Mouse (Mus musculus) forebrain, postnatal 0 days (tissue): ENCODE results near the gene Bmp7. TPM values are rescaled to one million over a fixed set of nuclear protein-coding genes. Genes with fewer than 3 reads are reported as not detected.

Experiments
- ATAC-seq: fragments of 200-750 bp; cut with Nextera tagmentation; 2 replicates; pipeline ENCODE4 v1.8.0; 2017; ENCODE audit warnings: mild to moderate bottlenecking, moderate library complexity
- DNase-seq: peaks from one replicate; pipeline ENCODE4 v3.0.0-alpha.2; 2015
- H3K27ac ChIP-seq: fragments of 300-500 bp; sonication (generic); 2 replicates; pipeline ENCODE4 v1.5.1; 2014; ENCODE audit warnings: low read depth, mild to moderate bottlenecking, antibody characterized with exemption, low read length, moderate library complexity, mixed read lengths
- H3K27me3 ChIP-seq: fragments of 300-500 bp; sonication (generic); 2 replicates; pipeline ENCODE4 v1.6.1; 2014; ENCODE audit warnings: mild to moderate bottlenecking, low read length, mixed read lengths; ENCODE audit not compliant: insufficient read depth
- H3K36me3 ChIP-seq: fragments of 300-500 bp; sonication (generic); 2 replicates; pipeline ENCODE4 v1.6.1; 2014; ENCODE audit warnings: mild to moderate bottlenecking, moderate library complexity; ENCODE audit not compliant: insufficient read depth
- H3K4me1 ChIP-seq: fragments of 300-500 bp; sonication (generic); 2 replicates; pipeline ENCODE4 v1.6.1; 2014; ENCODE audit warnings: antibody characterized with exemption; ENCODE audit not compliant: insufficient read depth
- H3K4me2 ChIP-seq: fragments of 300-500 bp; sonication (generic); 2 replicates; pipeline ENCODE4 v1.6.1; 2014; ENCODE audit warnings: low read depth, mild to moderate bottlenecking, moderate library complexity
- H3K4me3 ChIP-seq: fragments of 300-500 bp; sonication (generic); 2 replicates; pipeline ENCODE4 v1.5.1; 2014; ENCODE audit warnings: low read depth, low read length, mixed read lengths
- H3K9ac ChIP-seq: fragments of 300-500 bp; sonication (generic); 2 replicates; pipeline ENCODE4 v1.6.1; 2014; ENCODE audit warnings: mild to moderate bottlenecking
- H3K9me3 ChIP-seq: fragments of 300-500 bp; sonication (generic); 2 replicates; pipeline ENCODE4 v1.6.1; 2016; ENCODE audit warnings: low read length
- CTCF ChIP-seq: sonication (generic); IDR thresholded peaks from 2 replicates; pipeline ENCODE4 v1.5.1; 2016; ENCODE audit warnings: antibody characterized with exemption, control low read depth, low read depth
- WGBS: fragments of 180-500 bp; shearing (Covaris S2); extraction: QIAGEN DNeasy Blood & Tissue Kit; methylation state at CpG from one replicate; pipeline ENCODE4 v1.1.7; 2014; 5-methylcytosine and 5-hydroxymethylcytosine counted together
- polyA plus RNA-seq: library from polyadenylated mRNA; unstranded; fragments of >200 nt; fragmentation: Nextera tagmentation; extraction: Ambion mirVana; gene quantifications from 2 replicates; pipeline ENCODE4 v1.2.1, GENCODE M21; 2015
- total RNA-seq: library from RNA; depleted of rRNA; stranded (reverse); fragments of >200 nt; gene quantifications from 2 replicates; pipeline ENCODE4 v1.2.3, GENCODE M21; 2014

The Bmp7 gene
- total and polyA plus RNA-seq, 2 experiments from 2014 or later, result 12.4 to 21.9 TPM

GRCm38 (mm10) chr2:172961211-172961610 is 21.1 kb upstream of the Bmp7 start:
- no peak for TF ChIP-seq CTCF
- H3K27me3 ChIP-seq, result no peaks in the 10 kb centered on the region
- H3K4me2 ChIP-seq, result no peak overlapping the region
- H3K36me3 ChIP-seq, result no peaks in the 10 kb centered on the region
- H3K9me3 ChIP-seq, result no peaks in the 10 kb centered on the region
- no peak for ATAC-seq
- no peak overlapping the region for H3K9ac ChIP-seq
- H3K4me3 ChIP-seq, result no peak overlapping the region
- no peaks in the 10 kb centered on the region for H3K4me1 ChIP-seq
- H3K27ac ChIP-seq, result no peak overlapping the region
- no peak for DNase-seq
- WGBS, result 48% methylated on average over 6 of the region's 6 CpGs

GRCm38 (mm10) chr2:172960350-172960749 is 20.2 kb upstream of the Bmp7 start:
- Histone ChIP-seq H3K4me2 (no peak overlapping the region), H3K36me3 (no peaks in the 10 kb centered on the region), H3K9ac (no peak overlapping the region), H3K27ac (no peak overlapping the region), H3K27me3 (no peaks in the 10 kb centered on the region), H3K4me1 (no peaks in the 10 kb centered on the region), H3K4me3 (no peak overlapping the region), H3K9me3 (no peaks in the 10 kb centered on the region)
- 0 out of 2 replicates have a peak, but pooled peaks have one; percentile 6 for TF ChIP-seq CTCF
- DNase-seq (no peak), ATAC-seq (no peak)
- 93% methylated on average over 3 of the region's 3 CpGs for WGBS

GRCm38 (mm10) chr2:172959006-172959768 is 19.1 kb upstream of the Bmp7 start:
- Histone ChIP-seq H3K4me3 (no peak overlapping the region), H3K27ac (no peak overlapping the region), H3K9ac (no peak overlapping the region), H3K36me3 (no peaks in the 10 kb centered on the region), H3K27me3 (no peaks in the 10 kb centered on the region), H3K4me2 (no peak overlapping the region), H3K9me3 (no peaks in the 10 kb centered on the region), H3K4me1 (no peaks in the 10 kb centered on the region)
- ATAC-seq (no peak), DNase-seq (no peak)
- TF ChIP-seq CTCF, result peak; percentile 23; the same call in 1 of the 2 replicates
- WGBS, result 50% methylated on average over 13 of the region's 13 CpGs

- DNase-seq, result no peak
These were observed 18.5 kb upstream of the Bmp7 start for GRCm38 (mm10) chr2:172958579-172958978.

GRCm38 (mm10) chr2:172951976-172952375 is 11.9 kb upstream of the Bmp7 start:
- no peak overlapping the region for H3K4me2 ChIP-seq
- H3K9me3 ChIP-seq, result no peaks in the 10 kb centered on the region
- H3K4me1 ChIP-seq, result no peaks in the 10 kb centered on the region; the same call in 1 of the 2 replicates
- H3K27me3 ChIP-seq, result no peaks in the 10 kb centered on the region
- no peak for DNase-seq
- no peak for TF ChIP-seq CTCF
- H3K36me3 ChIP-seq, result no peaks in the 10 kb centered on the region
- WGBS, result 79% methylated on average over 2 of the region's 2 CpGs
- no peak overlapping the region for H3K4me3 ChIP-seq
- no peak overlapping the region for H3K27ac ChIP-seq
- no peak for ATAC-seq
- no peak overlapping the region for H3K9ac ChIP-seq

More at GRCm38 (mm10) chr2:172958579-172958978, 18.5 kb upstream of the Bmp7 start:
- no peak overlapping the region for H3K4me2 ChIP-seq
- no peak overlapping the region for H3K27ac ChIP-seq
- no peaks in the 10 kb centered on the region for H3K36me3 ChIP-seq
- H3K9ac ChIP-seq, result no peak overlapping the region
- 12% methylated on average over 5 of the region's 5 CpGs for WGBS
- no peaks in the 10 kb centered on the region for H3K27me3 ChIP-seq
- peak; percentile 86 for ATAC-seq
- no peaks in the 10 kb centered on the region for H3K9me3 ChIP-seq
- no peak for TF ChIP-seq CTCF
- H3K4me1 ChIP-seq, result no peaks in the 10 kb centered on the region
- H3K4me3 ChIP-seq, result no peak overlapping the region

- ATAC-seq, result no peak
- no peaks in the 10 kb centered on the region for H3K36me3 ChIP-seq
- H3K9ac ChIP-seq, result no peak overlapping the region
- no peaks in the 10 kb centered on the region; the same call in 1 of the 2 replicates for H3K4me1 ChIP-seq
- no peaks in the 10 kb centered on the region for H3K9me3 ChIP-seq
- no peak overlapping the region for H3K4me2 ChIP-seq
- TF ChIP-seq CTCF, result no peak
- no peaks in the 10 kb centered on the region for H3K27me3 ChIP-seq
- WGBS, result 28% methylated on average over 11 of the region's 11 CpGs
- DNase-seq, result no peak
- no peak overlapping the region for H3K27ac ChIP-seq
- H3K4me3 ChIP-seq, result no peak overlapping the region
These were observed 10.6 kb upstream of the Bmp7 start for GRCm38 (mm10) chr2:172950722-172951121.

GRCm38 (mm10) chr2:172950119-172950676 is 10.1 kb upstream of the Bmp7 start:
- TF ChIP-seq CTCF, result no peak
- no peak overlapping the region for H3K9ac ChIP-seq
- H3K4me2 ChIP-seq, result no peak overlapping the region
- 54% methylated on average over 9 of the region's 9 CpGs for WGBS
- H3K4me3 ChIP-seq, result no peak overlapping the region
- no peaks in the 10 kb centered on the region for H3K27me3 ChIP-seq
- H3K36me3 ChIP-seq, result no peaks in the 10 kb centered on the region
- no peaks in the 10 kb centered on the region; the same call in 1 of the 2 replicates for H3K4me1 ChIP-seq
- H3K27ac ChIP-seq, result no peak overlapping the region
- DNase-seq (no peak), ATAC-seq (no peak)
- H3K9me3 ChIP-seq, result no peaks in the 10 kb centered on the region
